Mouse (Mus musculus) heart, embryonic 15.5 days (tissue): ENCODE results near the gene Dnajc8. TPM values are rescaled to one million over a fixed set of nuclear protein-coding genes. Genes with fewer than 3 reads are reported as not detected.
"Not testable (repeated sequence)": the region's sequence is repeated elsewhere in the genome, so short reads cannot be mapped to it uniquely, and the experiment has no call there.

Experiments used
- ATAC-seq: fragments of 200-750 bp; cut with Nextera tagmentation; replicated peaks from 2 replicates; pipeline ENCODE4 v1.8.0; 2017; ENCODE audit warnings: low read depth, moderate TSS enrichment; ENCODE audit not compliant: insufficient number of reproducible peaks, insufficient read depth, low FRiP score
- H3K27ac ChIP-seq: fragments of 300-500 bp; sonication (generic); 2 replicates; pipeline ENCODE4 v1.5.1; 2015; ENCODE audit warnings: mild to moderate bottlenecking, inconsistent platforms
- H3K27me3 ChIP-seq: fragments of 300-500 bp; sonication (generic); 2 replicates; pipeline ENCODE4 v1.6.1; 2015; ENCODE audit warnings: inconsistent platforms
- H3K36me3 ChIP-seq: fragments of 300-500 bp; sonication (generic); 2 replicates; pipeline ENCODE4 v1.6.1; 2015; ENCODE audit warnings: mild to moderate bottlenecking, inconsistent platforms
- H3K4me1 ChIP-seq: fragments of 300-500 bp; sonication (generic); replicated peaks from 2 replicates; pipeline ENCODE4 v1.6.1; 2015; ENCODE audit warnings: inconsistent platforms
- H3K4me2 ChIP-seq: fragments of 300-500 bp; sonication (generic); 2 replicates; pipeline ENCODE4 v1.6.1; 2015; ENCODE audit warnings: inconsistent platforms, mild to moderate bottlenecking, moderate library complexity
- H3K4me3 ChIP-seq: fragments of 300-500 bp; sonication (generic); 2 replicates; pipeline ENCODE4 v1.5.1; 2015; ENCODE audit warnings: mild to moderate bottlenecking, inconsistent platforms
- H3K9ac ChIP-seq: fragments of 300-500 bp; sonication (generic); 2 replicates; pipeline ENCODE4 v1.6.1; 2015; ENCODE audit warnings: mild to moderate bottlenecking, inconsistent platforms
- H3K9me3 ChIP-seq: fragments of 300-500 bp; sonication (generic); replicated peaks from 2 replicates; pipeline ENCODE4 v1.6.1; 2016; ENCODE audit warnings: inconsistent platforms
- WGBS: fragments of 180-500 bp; shearing (Covaris S2); methylation state at CpG from one replicate; pipeline ENCODE4 v1.1.7; 2015; ENCODE audit warnings: mixed read lengths; 5-methylcytosine and 5-hydroxymethylcytosine counted together
- polyA plus RNA-seq: library from polyadenylated mRNA; unstranded; fragments of >200 nt; fragmentation: Nextera tagmentation; extraction: Ambion mirVana; gene quantifications from 2 replicates; pipeline ENCODE4 v1.2.1, GENCODE M21; 2015

Dnajc8 gene
- polyA plus RNA-seq, 1 experiment from 2014 or later, result 106 TPM

DNA sequence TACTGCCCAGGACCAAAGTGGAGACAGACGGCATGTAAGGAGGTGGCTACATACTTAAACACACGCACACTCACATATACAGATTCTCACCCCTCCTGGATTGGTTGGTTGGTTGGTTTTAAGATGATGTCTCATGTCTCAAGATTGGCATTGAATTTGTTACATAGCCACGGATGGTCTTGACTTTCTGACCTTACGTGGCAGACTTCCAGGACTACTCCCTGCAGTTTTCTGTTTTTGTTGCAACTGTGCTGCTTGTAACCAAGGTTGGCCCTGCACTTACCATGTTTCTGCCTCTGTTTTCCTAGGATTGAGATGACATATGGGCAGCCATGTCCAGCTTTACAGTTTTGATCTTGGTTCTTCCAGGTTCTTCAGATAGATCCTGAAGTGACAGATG, 6.1 kb downstream of the Dnajc8 start:
- Histone ChIP-seq H3K4me2 (no peak overlapping the region), H3K4me3 (no peak overlapping the region), H3K9ac (no peak overlapping the region), H3K36me3 (peaks cover 65% of the 10 kb centered on the region), H3K27me3 (no peaks in the 10 kb centered on the region), H3K9me3 (no peaks in the 10 kb centered on the region), H3K27ac (no peak overlapping the region), H3K4me1 (peaks cover 11% of the 10 kb centered on the region)
- no peak for ATAC-seq
- 79% methylated on average over 4 of the region's 4 CpGs for WGBS

DNA sequence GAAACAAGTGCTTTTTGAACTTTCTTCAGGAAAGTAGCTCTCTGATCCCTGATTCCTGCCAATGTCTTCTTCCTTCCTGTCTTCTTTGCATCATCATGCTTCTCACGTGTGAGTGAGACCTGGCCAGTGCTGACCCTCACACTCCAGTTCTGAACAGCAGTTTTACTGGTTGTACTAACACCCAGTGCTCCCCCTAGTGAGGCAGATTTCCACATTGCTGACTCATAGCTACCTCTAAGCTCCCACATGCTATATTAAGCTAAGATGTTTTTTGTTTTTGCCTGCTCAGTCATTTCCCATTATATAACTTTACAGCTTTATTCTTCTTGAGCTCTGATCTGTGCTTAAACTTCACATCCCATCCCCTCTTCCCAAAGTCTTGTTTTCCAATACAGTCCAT, 7.4 kb downstream of the Dnajc8 start:
- Histone ChIP-seq H3K9ac (no peak overlapping the region), H3K36me3 (peaks cover 79% of the 10 kb centered on the region), H3K4me1 (no peaks in the 10 kb centered on the region), H3K27ac (no peak overlapping the region), H3K27me3 (no peaks in the 10 kb centered on the region), H3K4me3 (no peak overlapping the region), H3K9me3 (no peaks in the 10 kb centered on the region), H3K4me2 (no peak overlapping the region)
- 43% methylated on average over 1 of the region's 1 CpGs for WGBS
- ATAC-seq, result no peak

DNA sequence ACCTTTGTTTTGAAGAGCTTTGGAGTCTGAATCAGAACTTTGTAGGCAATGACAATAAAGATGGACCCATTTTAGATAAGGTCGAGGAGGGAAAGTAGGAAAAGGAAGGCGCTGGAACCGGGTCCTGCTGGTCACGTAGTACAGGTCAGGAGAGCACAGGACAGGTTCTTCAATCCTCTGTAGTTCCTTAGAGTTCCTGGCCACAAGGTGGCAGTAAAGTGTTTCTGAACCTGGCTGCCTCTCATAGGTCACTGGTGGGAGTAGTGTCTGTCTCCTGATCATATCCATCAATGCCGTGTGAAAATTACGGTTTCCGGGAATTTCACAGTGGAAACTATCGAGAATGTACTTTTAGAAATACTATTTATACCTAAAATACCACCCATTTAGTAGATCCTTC, 10.5 kb downstream of the Dnajc8 start:
- Histone ChIP-seq H3K27ac (no peak overlapping the region), H3K27me3 (no peaks in the 10 kb centered on the region), H3K9ac (no peak overlapping the region), H3K9me3 (no peaks in the 10 kb centered on the region), H3K4me2 (no peak overlapping the region), H3K36me3 (peaks cover 89% of the 10 kb centered on the region), H3K4me1 (no peaks in the 10 kb centered on the region), H3K4me3 (no peak overlapping the region)
- ATAC-seq, result no peak
- WGBS, result 26% methylated on average over 8 of the region's 8 CpGs

DNA sequence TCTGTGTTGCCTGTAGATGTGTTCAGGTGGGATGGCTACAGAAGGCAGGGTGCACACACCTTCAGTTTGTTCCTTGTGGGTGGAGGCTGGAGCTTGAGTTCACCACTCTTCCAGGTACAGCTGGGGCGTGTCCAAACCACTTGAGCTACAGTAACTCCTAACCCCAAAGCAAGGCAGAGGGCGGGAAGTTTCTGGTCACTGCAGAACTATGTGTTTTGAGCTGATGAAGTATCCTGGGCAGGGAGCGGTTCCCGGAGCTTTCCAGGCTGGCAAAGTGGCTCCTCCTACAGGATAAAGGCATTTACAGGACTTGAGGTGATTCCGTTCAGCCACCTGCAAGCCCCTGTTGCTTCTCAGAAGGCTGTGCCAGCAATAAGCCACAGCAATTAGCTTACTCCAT, 18.9 kb downstream of the Dnajc8 start:
- no peaks in the 10 kb centered on the region for H3K9me3 ChIP-seq
- no peaks in the 10 kb centered on the region for H3K27me3 ChIP-seq
- H3K36me3 ChIP-seq, result peaks cover 33% of the 10 kb centered on the region
- peaks cover 13% of the 10 kb centered on the region for H3K4me1 ChIP-seq
- H3K4me3 ChIP-seq, result no peak overlapping the region
- no peak for ATAC-seq
- WGBS, result 63% methylated on average over 5 of the region's 5 CpGs
- H3K9ac ChIP-seq, result no peak overlapping the region
- H3K4me2 ChIP-seq, result no peak overlapping the region
- H3K27ac ChIP-seq, result no peak overlapping the region; the same call in 1 of the 2 replicates

DNA sequence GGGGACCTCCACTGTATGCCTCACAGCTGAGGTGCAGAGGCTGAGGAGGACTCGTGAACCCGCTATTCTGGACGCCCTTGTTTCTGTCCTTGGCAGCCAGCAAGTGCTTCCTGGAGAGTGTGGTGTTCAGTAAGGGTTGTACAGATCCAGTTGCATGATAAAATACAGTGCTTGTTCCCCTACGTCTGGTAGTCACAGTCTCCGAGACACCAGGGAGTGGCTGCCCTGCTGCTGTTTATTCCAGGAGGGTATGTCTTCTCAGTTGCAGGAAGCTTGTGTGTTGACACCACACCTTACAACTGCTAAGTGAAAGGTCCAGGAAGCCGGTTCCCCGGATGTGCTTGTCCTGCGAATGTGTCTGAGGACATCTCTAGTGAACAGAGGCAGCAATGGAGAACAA, 19.3 kb downstream of the Dnajc8 start:
- 49% methylated on average over 8 of the region's 8 CpGs for WGBS
- Histone ChIP-seq H3K4me1 (peaks cover 13% of the 10 kb centered on the region), H3K4me3 (no peak overlapping the region), H3K4me2 (no peak overlapping the region), H3K9ac (no peak overlapping the region), H3K36me3 (peaks cover 29% of the 10 kb centered on the region), H3K27ac (peak overlapping the region; percentile 43), H3K9me3 (no peaks in the 10 kb centered on the region), H3K27me3 (no peaks in the 10 kb centered on the region)
- peak; percentile 2; the same call in 1 of the 2 replicates for ATAC-seq

DNA sequence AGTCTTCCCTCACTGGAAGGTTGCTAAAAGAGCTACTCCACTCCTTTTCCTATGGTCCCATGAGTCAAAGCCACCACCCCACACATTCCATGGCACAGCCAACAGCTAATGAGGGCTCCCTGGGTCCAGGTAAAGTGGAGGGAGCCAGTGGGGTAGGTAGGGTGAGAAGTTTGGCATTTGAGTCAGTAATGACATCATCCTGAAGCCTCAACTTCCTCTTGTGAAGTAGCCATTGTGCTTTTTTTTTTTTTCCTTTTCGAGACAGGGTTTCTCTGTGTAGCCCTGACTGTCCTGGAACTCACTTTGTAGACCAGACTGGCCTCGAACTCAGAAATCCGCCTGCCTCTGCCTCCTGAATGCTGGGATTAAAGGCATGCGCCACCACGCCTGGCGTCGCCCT, 20.2 kb downstream of the Dnajc8 start:
- H3K27ac ChIP-seq, result 0 out of 2 replicates have a peak overlapping the region, but pooled peaks have one; percentile 43
- H3K4me2 ChIP-seq, H3K9ac ChIP-seq, H3K27me3 ChIP-seq, H3K9me3 ChIP-seq, ATAC-seq, H3K4me3 ChIP-seq: not testable (repeated sequence)
- H3K4me1 ChIP-seq, result peaks cover 13% of the 10 kb centered on the region
- 94% methylated on average over 7 of the region's 7 CpGs for WGBS
- H3K36me3 ChIP-seq, result peaks cover 20% of the 10 kb centered on the region

DNA sequence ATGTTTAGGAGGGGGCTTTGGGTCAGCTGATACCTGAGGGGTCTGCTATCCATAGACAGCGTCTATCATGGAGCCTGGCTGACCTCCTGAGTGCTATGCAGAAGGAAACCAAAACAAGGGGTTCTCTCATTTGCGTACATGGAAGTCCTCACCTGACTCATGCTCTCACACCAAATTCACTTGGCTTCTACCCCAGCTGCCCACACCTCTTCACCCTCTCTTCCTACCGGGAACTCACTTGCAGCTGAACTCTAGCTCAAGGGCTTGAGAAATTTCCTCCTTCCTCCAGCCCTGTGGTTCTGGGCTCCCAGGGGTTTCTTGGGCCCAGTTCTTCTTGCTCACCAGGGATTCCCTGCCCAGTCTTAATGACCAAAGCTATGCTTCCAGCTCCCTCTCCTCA, 27.9 kb downstream of the Dnajc8 start:
- Histone ChIP-seq H3K4me3 (no peak overlapping the region), H3K36me3 (no peaks in the 10 kb centered on the region), H3K4me1 (peaks cover 5% of the 10 kb centered on the region), H3K9ac (no peak overlapping the region), H3K27me3 (no peaks in the 10 kb centered on the region), H3K4me2 (no peak overlapping the region), H3K9me3 (no peaks in the 10 kb centered on the region), H3K27ac (no peak overlapping the region)
- 67% methylated on average over 3 of the region's 3 CpGs for WGBS
- ATAC-seq, result no peak

DNA sequence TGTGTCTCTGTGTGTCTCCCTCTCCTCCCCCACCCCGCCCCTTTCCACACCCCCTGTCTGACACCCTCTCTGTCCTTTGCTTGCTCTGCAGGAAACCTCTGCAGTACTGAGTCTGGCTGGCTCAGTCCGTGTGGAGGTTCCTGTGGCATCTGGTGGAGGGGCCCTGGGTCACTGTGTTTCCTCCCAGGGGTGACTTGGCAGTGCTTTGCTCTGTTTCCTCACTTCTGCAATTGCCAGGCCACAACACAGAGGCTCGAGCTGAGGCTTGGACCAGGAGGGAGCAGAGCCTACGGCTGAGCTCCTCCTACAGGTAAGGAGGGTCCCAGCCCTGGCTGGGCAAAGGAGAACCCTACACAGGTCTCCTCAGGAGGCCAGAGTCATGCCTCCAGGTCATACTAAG, 28.6 kb downstream of the Dnajc8 start, which contains the start of gene Ptafr:
Gene Ptafr (plus strand): TSS at position 103 of the 400 bp plus-strand sequence.
- H3K9me3 ChIP-seq, result no peaks in the 10 kb centered on the region
- WGBS, result 29% methylated on average over 4 of the region's 4 CpGs
- H3K27me3 ChIP-seq, result no peaks in the 10 kb centered on the region
- no peak within 1 kb of the TSS for H3K9ac ChIP-seq
- 0 out of 2 replicates have a peak within 1 kb of the TSS, but pooled peaks have one; percentile 4 for H3K4me2 ChIP-seq
- H3K36me3 ChIP-seq, result no peaks in the 10 kb centered on the region
- 0 out of 2 replicates have a peak, but pooled peaks have one; percentile 20 for ATAC-seq
- H3K27ac ChIP-seq, result no peak within 1 kb of the TSS
- H3K4me1 ChIP-seq, result peaks cover 5% of the 10 kb centered on the region
- H3K4me3 ChIP-seq, result no peak within 1 kb of the TSS

DNA sequence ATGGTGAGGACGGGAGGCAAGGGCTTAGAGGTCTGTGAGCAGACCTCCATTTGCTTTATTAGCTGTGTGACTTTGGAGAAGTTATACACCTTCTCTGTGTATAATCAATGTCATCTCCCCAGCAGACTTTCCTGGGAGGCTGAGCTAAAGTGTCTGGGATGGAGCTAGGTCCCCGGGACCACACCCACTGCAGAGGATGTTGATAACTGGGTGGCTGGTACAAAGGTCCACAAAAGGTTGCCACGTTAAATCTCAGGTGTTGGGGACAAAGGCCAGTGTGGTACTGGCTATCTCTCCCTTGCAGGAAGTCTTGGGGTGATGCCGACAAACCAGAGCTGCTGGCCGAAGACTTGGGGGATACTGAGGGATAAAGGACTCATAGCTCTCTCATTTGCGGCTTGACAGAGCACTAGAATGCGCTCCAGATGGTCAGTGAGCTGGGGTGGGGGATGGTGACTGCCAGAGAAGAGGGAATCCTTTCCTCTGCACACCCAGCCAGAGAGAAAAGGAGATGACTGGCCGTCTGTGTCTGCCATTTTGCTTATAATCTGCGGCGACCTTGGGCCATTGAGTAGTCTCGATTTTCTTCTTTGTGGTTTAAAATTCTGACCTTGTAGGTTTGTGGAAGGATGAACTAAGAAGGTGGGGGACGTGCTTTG, 29.9 kb downstream of the Dnajc8 start:
- no peak overlapping the region for H3K9ac ChIP-seq

DNA sequence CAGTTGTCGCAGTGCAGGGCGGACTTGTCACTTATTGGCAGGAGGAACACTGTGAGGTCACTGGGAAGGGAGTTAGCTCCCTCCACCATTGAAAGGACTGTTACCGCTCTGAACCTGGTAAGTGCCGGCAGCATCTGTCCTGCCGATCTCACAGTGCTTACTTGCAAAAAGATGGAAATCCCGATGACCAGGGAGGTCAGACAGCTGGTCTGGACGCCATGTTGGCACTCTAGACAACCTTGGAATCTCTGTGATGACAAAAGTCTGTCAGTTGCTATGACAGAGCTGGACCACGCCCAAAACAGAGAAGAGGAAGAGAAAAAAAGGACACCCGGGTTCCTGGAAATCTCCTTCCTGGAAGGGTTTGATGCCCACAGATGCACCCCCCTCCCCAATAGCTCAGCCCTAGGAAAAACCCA, 32.0 kb downstream of the Dnajc8 start:
- Histone ChIP-seq H3K4me1 (peaks cover 5% of the 10 kb centered on the region), H3K4me2 (no peak overlapping the region), H3K27me3 (no peaks in the 10 kb centered on the region), H3K36me3 (no peaks in the 10 kb centered on the region), H3K27ac (no peak overlapping the region), H3K9me3 (no peaks in the 10 kb centered on the region), H3K9ac (no peak overlapping the region), H3K4me3 (no peak overlapping the region)
- 0 out of 2 replicates have a peak, but pooled peaks have one; percentile 8 for ATAC-seq
- WGBS, result 56% methylated on average over 9 of the region's 9 CpGs

More for the DNA sequence above, 29.9 kb downstream of the Dnajc8 start:
- ATAC-seq, result no peak
- H3K4me1 ChIP-seq, result peaks cover 5% of the 10 kb centered on the region
- H3K4me3 ChIP-seq, result no peak overlapping the region
- no peaks in the 10 kb centered on the region for H3K9me3 ChIP-seq
- WGBS, result 75% methylated on average over 12 of the region's 12 CpGs
- no peaks in the 10 kb centered on the region for H3K27me3 ChIP-seq
- H3K36me3 ChIP-seq, result no peaks in the 10 kb centered on the region
- no peak overlapping the region for H3K4me2 ChIP-seq
- no peak overlapping the region for H3K27ac ChIP-seq

DNA sequence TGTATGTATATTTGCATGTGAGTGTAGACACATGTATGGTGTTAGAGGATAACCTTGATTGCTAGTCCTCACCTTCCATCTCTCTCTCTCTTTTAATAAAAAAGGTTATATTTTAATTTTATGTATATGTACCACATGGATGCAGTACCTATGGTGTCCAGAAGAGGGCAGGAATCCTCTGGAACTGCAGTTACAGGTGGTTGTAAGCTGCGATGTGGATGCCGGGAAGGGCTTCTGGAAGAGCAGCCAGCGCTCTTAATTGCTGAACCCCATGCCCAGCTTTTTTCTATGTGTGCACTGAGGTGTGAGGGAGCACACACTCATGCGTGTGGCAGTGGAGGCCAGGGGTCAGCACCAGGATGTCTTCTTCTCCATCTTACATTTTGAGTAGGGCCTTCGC, 33.8 kb downstream of the Dnajc8 start:
- no peak overlapping the region for H3K9ac ChIP-seq
- no peaks in the 10 kb centered on the region for H3K27me3 ChIP-seq
- H3K4me3 ChIP-seq, result no peak overlapping the region
- peaks cover 9% of the 10 kb centered on the region for H3K4me1 ChIP-seq
- H3K9me3 ChIP-seq, result no peaks in the 10 kb centered on the region
- ATAC-seq, result no peak
- no peaks in the 10 kb centered on the region for H3K36me3 ChIP-seq
- 83% methylated on average over 5 of the region's 5 CpGs for WGBS
- H3K27ac ChIP-seq, result no peak overlapping the region
- H3K4me2 ChIP-seq, result no peak overlapping the region

DNA sequence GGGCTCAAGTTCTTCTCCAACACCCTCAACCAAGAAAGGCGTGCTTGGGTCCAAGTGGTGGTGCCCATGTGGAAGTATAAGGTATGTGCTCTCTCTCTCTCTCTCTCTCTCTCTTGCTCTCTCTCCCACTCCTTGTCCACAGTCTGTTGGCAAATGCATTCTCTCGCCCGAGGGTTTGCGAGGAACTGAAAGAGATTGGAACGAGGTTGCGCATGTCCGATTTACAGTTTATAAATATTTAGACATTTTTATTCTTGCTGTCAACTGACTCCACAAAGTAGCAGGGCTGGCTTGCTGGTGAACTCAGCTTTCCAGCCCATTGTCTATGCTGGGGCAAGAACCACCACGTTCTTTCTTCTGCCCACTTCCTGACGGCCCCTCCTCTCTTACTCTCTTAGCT, 35.8 kb downstream of the Dnajc8 start:
- Histone ChIP-seq H3K27me3 (no peaks in the 10 kb centered on the region), H3K36me3 (no peaks in the 10 kb centered on the region), H3K4me1 (peaks cover 7% of the 10 kb centered on the region), H3K27ac (no peak overlapping the region), H3K4me3 (no peak overlapping the region), H3K9ac (no peak overlapping the region), H3K4me2 (no peak overlapping the region), H3K9me3 (no peaks in the 10 kb centered on the region)
- WGBS, result 89% methylated on average over 9 of the region's 9 CpGs
- ATAC-seq, result no peak
